Mouse (Mus musculus) liver, postnatal 0 days (tissue): Measurements from ENCODE around the gene Mcam. TPM values are rescaled to one million over a fixed set of nuclear protein-coding genes. Genes with fewer than 3 reads are reported as not detected.
A peak's percentile ranks its signal among the peaks of the same experiment; 100 is the strongest.

ENCODE experiments used
- ATAC-seq: fragments of 200-750 bp; cut with Nextera tagmentation; 2 replicates; pipeline ENCODE4 v1.8.0; 2017; ENCODE audit warnings: mild to moderate bottlenecking, moderate library complexity
- DNase-seq: peaks from one replicate; pipeline ENCODE4 v3.0.0-alpha.2; 2016
- H3K27ac ChIP-seq: fragments of 300-500 bp; sonication (generic); 2 replicates; pipeline ENCODE4 v1.5.1; 2014; ENCODE audit warnings: antibody characterized with exemption, moderate library complexity, mild to moderate bottlenecking, low read depth
- H3K27me3 ChIP-seq: fragments of 300-500 bp; sonication (generic); 2 replicates; pipeline ENCODE4 v1.6.1; 2014; ENCODE audit warnings: low read length, control low read depth, mixed read lengths; ENCODE audit not compliant: insufficient read depth
- H3K36me3 ChIP-seq: fragments of 300-500 bp; sonication (generic); replicated peaks from 2 replicates; pipeline ENCODE4 v1.6.1; 2014; ENCODE audit warnings: mild to moderate bottlenecking, control low read depth, low read length, moderate library complexity, mixed read lengths; ENCODE audit not compliant: insufficient read depth
- H3K4me1 ChIP-seq: fragments of 300-500 bp; sonication (generic); 2 replicates; pipeline ENCODE4 v1.6.1; 2014; ENCODE audit warnings: antibody characterized with exemption, mild to moderate bottlenecking, control low read depth; ENCODE audit not compliant: insufficient read depth
- H3K4me2 ChIP-seq: fragments of 300-500 bp; sonication (generic); 2 replicates; pipeline ENCODE4 v1.6.1; 2014; ENCODE audit warnings: low read depth, mild to moderate bottlenecking, low read length, moderate library complexity, mixed read lengths
- H3K4me3 ChIP-seq: fragments of 300-500 bp; sonication (generic); 2 replicates; pipeline ENCODE4 v1.5.1; 2014; ENCODE audit warnings: low read depth, low read length
- H3K9ac ChIP-seq: fragments of 300-500 bp; sonication (generic); replicated peaks from 2 replicates; pipeline ENCODE4 v1.6.1; 2014; ENCODE audit warnings: mild to moderate bottlenecking, moderate library complexity
- H3K9me3 ChIP-seq: fragments of 300-500 bp; sonication (generic); 2 replicates; pipeline ENCODE4 v1.6.1; 2016; ENCODE audit warnings: mild to moderate bottlenecking, control low read depth, low read length, mixed read lengths
- CTCF ChIP-seq: sonication (generic); IDR thresholded peaks from 2 replicates; pipeline ENCODE4 v1.5.1; 2016; ENCODE audit warnings: antibody characterized with exemption, low read depth
- EP300 ChIP-seq: IDR thresholded peaks from 2 replicates; pipeline ENCODE4 v1.6.1; 2016; ENCODE audit warnings: antibody characterized with exemption, low read depth, mild to moderate bottlenecking
- WGBS: fragments of 180-500 bp; shearing (Covaris S2); extraction: QIAGEN DNeasy Blood & Tissue Kit; methylation state at CpG from one replicate; pipeline ENCODE4 v1.1.7; 2014; ENCODE audit not compliant: insufficient replicate concordance; 5-methylcytosine and 5-hydroxymethylcytosine counted together
- polyA plus RNA-seq: library from polyadenylated mRNA; unstranded; fragments of >200 nt; fragmentation: Nextera tagmentation; extraction: Ambion mirVana; gene quantifications from 2 replicates; pipeline ENCODE4 v1.2.1, GENCODE M21; 2015

Gene Mcam
- polyA plus RNA-seq, 1 experiment from 2014 or later, result 4.5 TPM

DNA sequence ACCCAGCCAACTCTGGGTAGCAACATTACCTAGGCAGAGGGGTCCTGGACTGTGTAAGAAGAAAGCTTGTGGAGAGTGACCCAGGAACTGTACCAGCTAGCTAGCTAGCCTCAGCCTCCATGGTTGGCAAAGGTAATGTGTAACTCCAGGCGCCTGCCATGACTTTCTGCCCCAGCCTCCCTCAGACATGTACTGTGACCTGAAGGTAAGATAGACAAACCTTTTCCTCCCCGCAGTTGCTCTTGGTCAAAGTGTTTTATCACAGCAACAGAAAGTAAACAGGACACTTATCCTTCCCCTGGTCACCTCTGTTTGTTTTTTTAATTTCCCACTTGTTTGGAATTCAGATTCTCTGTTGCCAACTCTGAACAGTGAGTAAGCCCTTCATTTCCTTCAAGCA lies 19.8 kb upstream of the Mcam start:
- Histone ChIP-seq H3K36me3 (no peaks in the 10 kb centered on the region; the same call in 1 of the 2 replicates), H3K4me2 (no peak overlapping the region), H3K9me3 (no peaks in the 10 kb centered on the region), H3K27me3 (no peaks in the 10 kb centered on the region), H3K27ac (no peak overlapping the region), H3K4me1 (peaks cover 19% of the 10 kb centered on the region), H3K9ac (no peak overlapping the region), H3K4me3 (no peak overlapping the region)
- DNase-seq, result no peak
- no peak for TF ChIP-seq CTCF
- TF ChIP-seq EP300, result no peak
- WGBS, result 71% methylated on average over 2 of the region's 2 CpGs
- no peak for ATAC-seq

DNA sequence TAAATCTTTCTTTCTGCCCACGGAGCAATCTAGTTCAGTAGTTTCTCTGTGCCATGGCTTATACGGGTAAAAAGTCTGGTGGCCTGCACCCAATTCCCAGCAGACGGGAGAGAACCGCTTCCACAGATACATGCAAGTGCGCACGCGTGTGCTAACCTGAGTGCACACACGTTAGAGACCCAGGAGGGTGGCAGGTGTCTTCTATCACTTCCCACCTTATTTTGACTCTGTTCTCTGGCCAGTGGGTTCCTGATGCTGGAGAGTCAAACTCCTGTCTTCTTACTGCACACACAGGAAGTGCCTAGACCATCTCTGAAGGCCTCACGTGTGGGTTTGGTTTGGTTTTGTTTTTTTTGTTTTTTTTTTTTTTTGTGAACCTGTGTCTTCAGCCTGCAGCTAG lies 18.7 kb upstream of the Mcam start:
- DNase-seq (no peak), ATAC-seq (no peak)
- no peaks in the 10 kb centered on the region for H3K36me3 ChIP-seq
- H3K4me3 ChIP-seq, result no peak overlapping the region
- H3K4me1 ChIP-seq, result peaks cover 8% of the 10 kb centered on the region
- H3K27me3 ChIP-seq, result no peaks in the 10 kb centered on the region
- no peak for TF ChIP-seq EP300
- no peak for TF ChIP-seq CTCF
- no peaks in the 10 kb centered on the region for H3K9me3 ChIP-seq
- no peak overlapping the region for H3K4me2 ChIP-seq
- H3K27ac ChIP-seq, result no peak overlapping the region
- 84% methylated on average over 9 of the region's 9 CpGs for WGBS
- H3K9ac ChIP-seq, result no peak overlapping the region

DNA sequence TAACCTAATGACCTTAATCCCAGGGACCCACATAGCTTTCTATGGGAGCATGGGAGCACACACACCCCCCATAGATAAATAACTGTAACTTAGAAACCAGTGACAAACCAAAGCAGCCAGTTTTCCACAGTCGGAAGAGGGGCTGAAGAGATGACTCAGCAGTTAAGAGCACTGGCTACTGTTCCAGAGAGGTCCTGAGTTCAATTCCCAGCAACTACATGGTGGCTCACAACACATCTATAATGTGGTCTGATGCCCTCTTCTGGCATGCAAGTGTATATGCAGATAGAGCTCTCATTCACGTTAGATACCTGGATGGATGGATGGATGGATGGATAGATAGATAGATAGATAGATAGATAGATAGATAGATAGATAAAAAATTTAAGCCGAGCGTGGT lies 18.1 kb upstream of the Mcam start:
- Histone ChIP-seq H3K9me3 (no peaks in the 10 kb centered on the region), H3K4me2 (no peak overlapping the region), H3K4me3 (no peak overlapping the region), H3K9ac (no peak overlapping the region), H3K27ac (no peak overlapping the region), H3K27me3 (no peaks in the 10 kb centered on the region), H3K36me3 (no peaks in the 10 kb centered on the region), H3K4me1 (peaks cover 8% of the 10 kb centered on the region)
- no peak for DNase-seq
- no peak for ATAC-seq
- TF ChIP-seq EP300 (no peak), CTCF (peak; percentile 48)
- WGBS, result 82% methylated on average over 4 of the region's 4 CpGs

DNA sequence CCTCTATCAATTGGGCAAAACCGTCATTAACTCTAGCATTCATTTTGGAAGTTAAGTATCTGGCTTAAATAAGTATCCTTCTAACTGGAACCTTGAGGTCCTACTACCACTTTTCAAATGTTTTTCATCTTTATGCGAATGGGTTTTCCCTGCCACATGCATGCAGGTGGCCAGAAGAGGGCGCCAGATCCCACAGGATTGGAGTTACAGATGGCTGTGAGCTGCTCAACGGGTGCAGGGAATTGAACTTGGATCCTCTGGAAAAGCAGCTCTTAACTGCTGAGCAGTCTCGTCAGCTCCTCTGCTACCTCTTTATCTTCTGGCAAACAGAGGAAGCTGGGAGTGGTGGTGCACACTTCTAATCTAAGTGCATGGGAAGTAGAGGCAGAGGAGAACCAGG lies 15.3 kb upstream of the Mcam start:
- H3K36me3 ChIP-seq, result no peaks in the 10 kb centered on the region
- peaks cover 5% of the 10 kb centered on the region for H3K4me1 ChIP-seq
- no peaks in the 10 kb centered on the region for H3K27me3 ChIP-seq
- no peak overlapping the region for H3K9ac ChIP-seq
- WGBS, result 51% methylated on average over 5 of the region's 5 CpGs
- ATAC-seq (no peak), DNase-seq (peak; percentile 70)
- no peak overlapping the region for H3K4me3 ChIP-seq
- H3K9me3 ChIP-seq, result no peaks in the 10 kb centered on the region
- H3K27ac ChIP-seq, result no peak overlapping the region
- no peak overlapping the region for H3K4me2 ChIP-seq
- peak; percentile 79 for TF ChIP-seq CTCF
- no peak for TF ChIP-seq EP300

DNA sequence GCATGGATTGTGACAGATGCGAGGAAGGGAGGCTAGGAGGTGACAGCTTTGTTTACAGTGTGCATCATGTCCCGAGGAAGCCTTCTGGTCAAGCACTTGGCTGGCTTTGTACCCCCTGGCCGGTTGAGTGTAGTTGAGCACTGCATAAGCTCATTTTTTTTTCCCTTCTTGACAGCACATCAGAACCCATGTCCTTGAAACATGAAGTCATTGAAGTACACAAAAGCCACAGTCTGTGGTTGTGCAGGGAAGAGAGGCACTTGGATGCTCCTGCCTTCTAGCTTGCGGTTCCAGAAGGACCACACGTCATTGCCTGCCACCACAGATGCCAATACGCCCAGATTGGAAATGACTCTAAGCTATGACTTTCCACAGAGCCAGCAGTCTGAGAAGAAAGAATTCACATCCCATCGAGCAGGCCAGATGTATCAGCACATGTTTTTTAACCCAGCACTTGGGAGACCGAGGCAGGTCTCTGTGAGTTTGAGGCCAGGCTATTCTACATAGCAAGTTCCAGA lies 14.3 kb upstream of the Mcam start:
- H3K27ac ChIP-seq, result no peak overlapping the region
- H3K4me2 ChIP-seq, result no peak overlapping the region
- DNase-seq, result no peak
- WGBS, result 78% methylated on average over 8 of the region's 8 CpGs
- H3K36me3 ChIP-seq, result no peaks in the 10 kb centered on the region
- H3K4me3 ChIP-seq, result no peak overlapping the region
- H3K27me3 ChIP-seq, result no peaks in the 10 kb centered on the region
- no peak overlapping the region for H3K9ac ChIP-seq
- no peak for TF ChIP-seq CTCF
- TF ChIP-seq EP300, result no peak
- no peak for ATAC-seq
- H3K9me3 ChIP-seq, result no peaks in the 10 kb centered on the region
- no peaks in the 10 kb centered on the region for H3K4me1 ChIP-seq

DNA sequence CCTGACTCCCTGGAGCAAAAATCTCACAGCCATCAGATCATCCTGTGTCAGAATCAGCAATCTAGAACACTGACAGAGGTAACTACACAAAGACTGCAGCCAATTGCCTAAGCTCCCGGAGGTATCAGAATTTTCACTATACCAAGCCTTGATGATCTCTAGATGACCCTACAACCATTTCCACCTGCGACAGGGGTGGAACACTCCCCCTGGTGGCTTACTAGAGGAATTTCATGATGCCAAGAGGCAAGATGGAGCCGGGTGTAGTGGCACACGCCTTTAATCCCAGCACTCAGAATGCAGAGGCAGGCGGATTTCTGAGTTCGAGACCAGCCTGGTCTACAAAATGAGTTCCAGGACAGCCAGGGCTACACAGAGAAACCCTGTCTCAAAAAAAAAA lies 10.0 kb upstream of the Mcam start:
- DNase-seq (no peak), ATAC-seq (no peak)
- TF ChIP-seq CTCF (peak; percentile 71), EP300 (no peak)
- no peak overlapping the region for H3K4me3 ChIP-seq
- H3K4me2 ChIP-seq, result no peak overlapping the region
- H3K27ac ChIP-seq, result no peak overlapping the region
- 58% methylated on average over 6 of the region's 6 CpGs for WGBS
- H3K4me1 ChIP-seq, result peaks cover 9% of the 10 kb centered on the region; the same call in 1 of the 2 replicates
- H3K9me3 ChIP-seq, result no peaks in the 10 kb centered on the region
- no peak overlapping the region for H3K9ac ChIP-seq
- H3K27me3 ChIP-seq, result 0 out of 2 replicates have a peak, but pooled peaks cover 3% of the 10 kb centered on the region
- H3K36me3 ChIP-seq, result no peaks in the 10 kb centered on the region

DNA sequence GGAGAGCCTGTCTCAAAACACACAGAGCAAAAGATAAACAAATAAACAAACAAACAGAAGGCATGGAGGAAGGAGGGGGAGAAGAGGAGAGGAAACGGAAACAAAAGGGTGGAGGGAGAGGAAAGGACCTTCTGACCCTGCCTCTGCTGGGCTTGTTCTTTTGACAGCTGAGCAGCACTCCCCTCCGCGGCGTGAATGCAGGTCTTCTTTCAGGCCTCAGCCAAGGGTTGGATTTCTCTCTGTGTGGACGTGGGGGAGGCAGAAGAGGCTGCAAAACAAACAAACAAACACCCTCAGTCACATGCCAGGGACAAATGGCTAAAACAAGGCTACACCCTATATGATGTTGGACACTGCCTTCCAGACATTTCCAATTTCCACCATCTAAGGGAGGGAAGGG lies 9.2 kb upstream of the Mcam start:
- DNase-seq (no peak), ATAC-seq (no peak)
- no peak overlapping the region for H3K4me2 ChIP-seq
- H3K4me1 ChIP-seq, result peaks cover 13% of the 10 kb centered on the region
- H3K9ac ChIP-seq, result no peak overlapping the region
- 0 out of 2 replicates have a peak, but pooled peaks cover 3% of the 10 kb centered on the region for H3K27me3 ChIP-seq
- no peaks in the 10 kb centered on the region for H3K9me3 ChIP-seq
- H3K27ac ChIP-seq, result no peak overlapping the region
- WGBS, result 61% methylated on average over 5 of the region's 5 CpGs
- no peaks in the 10 kb centered on the region for H3K36me3 ChIP-seq
- H3K4me3 ChIP-seq, result no peak overlapping the region
- TF ChIP-seq CTCF, result no peak
- no peak for TF ChIP-seq EP300
